Mouse (Mus musculus): ENCODE measurements around the gene Ogfod2. TPM values are rescaled to one million over a fixed set of nuclear protein-coding genes. Genes with fewer than 3 reads are reported as not detected.
A peak's percentile ranks its signal among the peaks of the same experiment; 100 is the strongest.

Gene Ogfod2
- 35.6 and 41.8 TPM in 2 replicates for polyA plus RNA-seq (2015; fragmentation: Nextera tagmentation; extraction: Ambion mirVana)

- peak; percentile 97 for DNase-seq (ENCODE audit: low spot score)
These were observed at the start of gene Ogfod2 for GRCm38 (mm10) chr5:124111742-124112497. Ogfod2 (plus strand) TSS chr5:124112297.

DNA sequence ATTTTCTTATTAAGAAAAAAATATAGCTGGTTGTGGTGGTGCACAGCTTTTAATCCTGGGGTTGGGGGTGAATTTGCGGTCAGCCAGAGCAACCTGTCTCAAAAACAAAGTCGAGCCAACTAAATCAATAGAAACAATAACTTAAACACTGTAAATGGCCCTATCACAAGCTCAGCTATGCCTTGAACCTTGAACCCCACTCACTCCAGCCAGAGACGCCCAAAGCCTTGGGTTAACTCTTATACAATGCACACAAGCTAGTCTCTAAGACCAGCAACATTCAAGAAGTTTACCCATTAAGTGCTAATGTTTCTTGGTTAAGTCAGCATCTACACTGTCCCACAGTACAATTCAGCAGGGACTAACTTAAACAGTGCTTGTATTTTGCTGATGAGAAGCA lies 42.4 kb upstream of the Ogfod2 start:
- no peak for DNase-seq (ENCODE audit: low spot score)

DNA sequence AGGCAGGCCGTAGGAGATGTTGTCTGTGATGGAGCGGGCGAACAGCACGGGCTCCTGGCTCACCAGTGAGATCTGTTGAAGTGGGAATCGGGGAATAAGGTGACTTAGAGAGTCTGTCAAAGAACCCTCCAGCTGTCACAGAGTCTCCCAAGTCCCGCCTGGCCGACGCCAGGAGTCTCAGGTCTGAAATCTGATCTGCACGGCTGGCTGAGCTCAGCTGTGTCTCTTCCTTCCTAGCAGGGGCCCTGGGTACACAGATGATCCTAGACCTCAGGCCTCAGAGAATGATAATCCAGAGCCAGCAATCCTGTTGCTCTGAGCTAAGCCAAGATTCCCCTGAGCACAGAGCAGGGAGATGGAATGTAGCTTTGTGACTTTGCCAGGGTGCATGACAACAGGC lies 38.4 kb upstream of the Ogfod2 start:
- DNase-seq (ENCODE audit: low spot score), result no peak

- peak; percentile 73 for DNase-seq (ENCODE audit: low spot score)
These were observed 37.2 kb upstream of the Ogfod2 start for GRCm38 (mm10) chr5:124074845-124075307.

DNA sequence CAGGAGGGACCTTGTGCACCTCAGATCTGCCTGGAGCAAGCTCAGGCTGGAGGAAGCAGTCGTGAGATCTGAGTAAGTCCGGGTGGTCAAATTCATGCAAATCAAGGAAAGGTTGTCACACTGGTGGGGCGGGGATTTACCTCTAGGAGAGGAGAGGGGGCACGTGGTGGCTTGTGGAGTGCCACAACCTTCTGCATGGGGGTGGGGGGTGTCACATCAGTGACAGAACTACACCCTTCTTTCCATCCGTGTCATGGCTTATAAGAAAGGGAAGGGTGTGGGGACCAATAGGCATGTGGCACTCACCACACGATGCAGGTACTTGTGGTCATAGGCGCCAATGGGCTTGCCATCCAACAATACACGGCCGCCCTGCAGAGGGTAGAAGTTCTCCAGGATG lies 36.4 kb upstream of the Ogfod2 start:
- peak; percentile 53 for DNase-seq (ENCODE audit: low spot score)

GRCm38 (mm10) chr5:124076559-124076958 lies 35.5 kb upstream of the Ogfod2 start:
- DNase-seq (ENCODE audit: low spot score), result peak; percentile 20

- peak; percentile 29 for DNase-seq (ENCODE audit: low spot score)
These were observed 34.9 kb upstream of the Ogfod2 start for GRCm38 (mm10) chr5:124077241-124077640.

DNA sequence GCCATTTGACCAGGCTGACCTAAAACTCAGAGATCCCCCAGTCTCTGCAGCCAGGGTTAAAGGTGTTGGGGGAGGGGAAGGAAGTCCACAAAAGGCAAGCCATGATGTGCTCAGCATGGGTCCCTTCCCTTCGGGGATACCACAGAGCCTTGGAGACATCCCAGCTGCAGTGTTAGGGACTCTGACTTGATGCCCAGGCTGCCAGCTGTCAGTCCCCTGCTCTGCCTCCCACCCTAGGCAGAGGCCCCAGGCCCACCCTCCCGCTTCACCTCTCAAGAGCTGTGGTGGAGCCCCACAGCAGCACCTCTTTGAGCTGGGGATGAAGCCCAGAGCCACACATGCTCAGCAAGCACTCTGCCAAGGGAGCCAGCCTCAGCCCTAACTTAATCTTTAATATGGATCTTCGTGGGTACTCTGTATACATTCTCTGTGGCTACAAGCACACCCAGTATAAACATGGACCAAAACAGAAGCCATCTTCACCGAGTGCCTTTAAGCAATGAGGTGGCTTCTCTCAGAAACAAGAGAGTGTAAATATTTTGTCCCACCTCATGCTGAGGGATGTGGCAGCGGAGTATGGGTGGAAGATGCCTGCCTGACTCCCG lies 34.1 kb upstream of the Ogfod2 start:
- DNase-seq (ENCODE audit: low spot score), result peak; percentile 48

GRCm38 (mm10) chr5:124078794-124079416 lies 33.2 kb upstream of the Ogfod2 start:
- DNase-seq (ENCODE audit: low spot score), result peak; percentile 80

DNA sequence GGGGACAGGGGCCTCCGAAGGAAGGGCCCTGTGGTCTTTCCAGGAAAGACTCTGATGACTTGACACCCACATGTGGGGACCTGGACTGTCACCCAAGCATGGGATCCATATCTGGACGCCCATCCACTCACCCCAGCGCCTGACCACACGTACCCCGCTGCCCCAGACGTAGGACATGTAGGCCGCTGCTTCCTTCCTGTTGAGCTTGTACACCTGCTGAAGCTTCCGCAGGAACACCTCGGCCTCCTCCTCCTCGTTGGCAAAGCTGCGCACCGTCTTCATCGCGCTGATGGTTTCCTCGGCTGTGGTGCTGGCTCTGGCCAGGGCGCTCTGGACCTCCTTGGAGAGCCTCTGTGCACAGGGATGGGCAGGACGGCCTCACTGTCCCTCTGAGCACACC lies 32.2 kb upstream of the Ogfod2 start:
- DNase-seq (ENCODE audit: low spot score), result peak; percentile 71

GRCm38 (mm10) chr5:124082447-124082846 lies 29.6 kb upstream of the Ogfod2 start:
- DNase-seq (ENCODE audit: low spot score), result no peak

- DNase-seq (ENCODE audit: low spot score), result peak; percentile 28
These were observed 29.0 kb upstream of the Ogfod2 start for GRCm38 (mm10) chr5:124082941-124083688.

DNA sequence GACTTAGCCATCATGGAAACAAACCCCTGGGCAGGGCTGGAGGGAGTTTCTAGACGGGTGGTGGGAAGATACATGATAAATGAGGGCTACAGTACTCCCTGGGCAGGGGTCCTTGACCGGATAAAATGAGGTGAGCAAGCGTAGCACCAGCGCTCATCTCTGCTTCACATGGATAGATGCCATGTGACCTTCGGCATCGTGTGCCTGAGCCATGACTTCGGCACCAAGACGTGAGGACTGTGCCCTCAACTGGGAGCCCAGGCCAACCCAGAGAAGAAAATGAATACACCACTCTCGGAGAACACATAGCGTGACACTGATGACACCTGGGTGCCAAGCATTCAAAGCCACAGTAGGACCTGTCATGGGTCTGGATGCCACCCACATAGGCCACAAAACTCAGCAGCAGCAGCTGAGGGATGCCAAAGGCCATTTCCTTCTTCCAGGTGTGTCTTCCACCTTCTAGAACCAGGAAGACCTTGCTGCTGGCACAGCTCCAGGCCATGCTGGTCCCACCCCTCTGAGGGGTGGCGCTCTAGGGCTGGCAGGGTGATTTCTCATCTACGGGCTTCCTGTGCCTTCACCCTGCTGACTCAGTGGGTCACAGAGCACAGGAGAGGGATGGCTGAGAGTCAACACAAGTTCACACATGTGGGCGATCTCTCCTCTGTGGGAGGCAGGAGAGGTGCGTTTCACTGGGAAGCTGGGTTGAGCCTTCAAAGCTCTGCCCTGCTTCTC lies 28.1 kb upstream of the Ogfod2 start:
- peak; percentile 53 for DNase-seq (ENCODE audit: low spot score)

DNA sequence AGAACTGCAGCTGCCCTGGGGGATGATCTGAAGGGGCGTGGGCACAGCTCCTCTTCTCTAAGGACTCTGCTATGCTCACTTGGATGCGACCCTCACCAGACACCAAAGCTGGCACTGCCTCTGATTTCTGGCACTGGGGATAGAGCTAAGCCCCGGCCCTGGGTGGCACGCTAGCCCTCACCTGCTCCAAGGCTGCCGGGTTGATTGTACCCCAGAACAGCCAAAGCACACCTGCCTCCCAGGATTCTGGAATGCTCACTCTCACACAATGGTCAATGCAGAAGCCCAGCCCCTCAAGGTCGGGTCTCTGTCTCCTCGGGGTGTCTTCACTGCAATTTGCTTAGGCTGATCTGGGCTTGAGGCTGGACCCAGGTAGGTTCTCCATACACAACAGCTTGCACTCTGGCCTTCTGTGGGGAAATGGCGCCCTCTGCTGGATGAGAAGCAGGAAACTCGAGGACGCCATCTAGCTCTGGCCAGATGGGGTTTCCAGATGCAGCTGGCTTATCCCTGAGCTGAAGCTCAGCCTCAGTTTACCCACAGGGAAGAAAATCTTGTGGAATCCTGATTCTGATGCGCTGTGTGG lies 27.4 kb upstream of the Ogfod2 start:
- DNase-seq (ENCODE audit: low spot score), result peak; percentile 87

- DNase-seq (ENCODE audit: low spot score), result no peak
These were observed 26.6 kb upstream of the Ogfod2 start for GRCm38 (mm10) chr5:124085513-124085912.

DNA sequence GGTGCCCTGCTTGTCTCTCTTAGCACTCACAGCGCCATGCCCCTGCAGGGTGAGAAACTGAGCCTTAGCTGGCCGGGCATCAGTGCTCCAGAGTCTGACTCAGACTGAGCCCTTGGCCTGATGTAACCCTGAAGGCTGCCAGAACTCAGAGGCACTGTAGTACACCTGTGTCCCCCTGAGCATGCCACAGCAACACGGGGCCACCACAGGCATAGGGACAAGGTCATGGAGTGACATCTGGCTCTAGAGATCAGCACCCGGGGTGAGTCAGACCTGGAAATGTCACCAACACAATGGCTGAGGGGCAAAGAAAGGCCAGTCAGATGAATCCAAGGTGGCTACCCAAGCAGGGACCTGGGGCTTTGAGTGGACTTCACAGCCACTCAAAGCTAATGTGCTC lies 25.2 kb upstream of the Ogfod2 start:
- no peak for DNase-seq (ENCODE audit: low spot score)

DNA sequence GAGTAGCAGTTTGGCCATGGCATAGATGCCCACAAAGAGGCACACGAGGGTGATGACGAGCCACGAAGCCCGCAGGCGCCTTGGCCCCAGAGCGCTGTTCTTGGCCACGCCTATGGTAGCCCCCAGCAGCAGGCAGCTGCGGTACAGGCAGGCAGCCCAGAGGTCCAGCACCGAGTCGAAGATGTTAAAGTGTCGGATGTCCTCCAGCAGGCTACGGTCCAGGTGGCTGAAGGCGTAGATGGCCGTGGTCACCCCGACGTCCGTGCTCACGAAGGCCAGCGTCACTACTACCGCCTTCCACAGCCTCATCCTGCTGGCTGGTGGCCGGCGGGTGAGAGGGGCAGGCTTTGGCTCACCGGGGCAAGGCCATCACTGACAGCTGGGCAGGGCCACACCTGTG lies 22.2 kb upstream of the Ogfod2 start:
- DNase-seq (ENCODE audit: low spot score), result no peak

GRCm38 (mm10) chr5:124091951-124092406 lies 20.1 kb upstream of the Ogfod2 start:
- no peak for DNase-seq (ENCODE audit: low spot score)

- no peak for DNase-seq (ENCODE audit: low spot score)
These were observed 18.8 kb upstream of the Ogfod2 start for GRCm38 (mm10) chr5:124093120-124093794.
